Mouse (Mus musculus): Measurements from ENCODE around the gene Gm21954. TPM values are rescaled to one million over a fixed set of nuclear protein-coding genes. Genes with fewer than 3 reads are reported as not detected.

Gene Gm21954
- total and polyA plus RNA-seq, 2 experiments from 2014 or later, result not detected

GRCm38 (mm10) chr3:55483328-55483727 is 11.3 kb upstream of the Gm21954 start:
- no peak overlapping the region for H3K4me2 ChIP-seq (ENCODE audit: low read depth)
- H3K27ac ChIP-seq (ENCODE audit: low read depth, low read length), result no peak overlapping the region
- ATAC-seq (peak; percentile 27; the same call in 1 of the 2 replicates), DNase-seq (no peak)
- H3K36me3 ChIP-seq (ENCODE audit: insufficient read depth), result peaks cover 44% of the 10 kb centered on the region
- no peak overlapping the region for H3K4me3 ChIP-seq (ENCODE audit: low read depth, low read length)
- H3K9ac ChIP-seq, result no peak overlapping the region
- TF ChIP-seq CTCF (IDR thresholded peaks at IDR 0.05; ENCODE audit: low read depth), result no peak
- no peaks in the 10 kb centered on the region for H3K27me3 ChIP-seq (ENCODE audit: insufficient read depth, low read length)
- no peaks in the 10 kb centered on the region for H3K4me1 ChIP-seq (ENCODE audit: insufficient read depth)
- WGBS, result 37% methylated on average over 4 of the region's 4 CpGs
- no peaks in the 10 kb centered on the region for H3K9me3 ChIP-seq (ENCODE audit: low read length)

DNA sequence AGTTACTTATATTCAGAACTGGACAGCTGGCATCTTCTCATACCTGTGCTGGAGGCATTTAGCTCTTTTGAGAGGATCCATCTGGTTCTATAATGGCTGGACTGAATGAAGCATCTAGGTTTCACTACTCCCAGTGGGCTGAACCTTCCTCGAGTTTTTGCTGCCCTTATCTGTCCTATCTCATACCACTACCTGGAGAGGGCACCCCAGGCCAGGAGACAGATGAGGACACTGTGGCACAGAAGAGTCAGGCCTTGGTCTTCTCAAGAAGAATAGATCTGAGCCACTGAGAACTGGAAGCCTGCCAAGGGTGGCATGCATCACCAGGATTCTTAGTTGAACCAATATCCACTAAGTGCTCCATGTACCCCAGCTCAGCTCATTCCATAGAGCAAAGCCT is 9.1 kb upstream of the Gm21954 start:
- Histone ChIP-seq H3K36me3 (ENCODE audit: insufficient read depth) (peaks cover 32% of the 10 kb centered on the region), H3K4me2 (ENCODE audit: low read depth) (no peak overlapping the region), H3K4me3 (ENCODE audit: low read depth, low read length) (no peak overlapping the region), H3K27me3 (ENCODE audit: insufficient read depth, low read length) (no peaks in the 10 kb centered on the region), H3K9ac (no peak overlapping the region), H3K27ac (ENCODE audit: low read depth, low read length) (no peak overlapping the region), H3K9me3 (ENCODE audit: low read length) (no peaks in the 10 kb centered on the region), H3K4me1 (ENCODE audit: insufficient read depth) (no peaks in the 10 kb centered on the region)
- no peak for DNase-seq
- WGBS, result 71% methylated on average over 1 of the region's 1 CpGs
- TF ChIP-seq CTCF (IDR thresholded peaks at IDR 0.05; ENCODE audit: low read depth), result no peak
- no peak for ATAC-seq

GRCm38 (mm10) chr3:55479306-55479705 is 7.3 kb upstream of the Gm21954 start:
- DNase-seq (no peak), ATAC-seq (no peak)
- Histone ChIP-seq H3K9ac (no peak overlapping the region), H3K4me1 (ENCODE audit: insufficient read depth) (no peaks in the 10 kb centered on the region), H3K27me3 (ENCODE audit: insufficient read depth, low read length) (no peaks in the 10 kb centered on the region), H3K36me3 (ENCODE audit: insufficient read depth) (peaks cover 28% of the 10 kb centered on the region), H3K9me3 (ENCODE audit: low read length) (no peaks in the 10 kb centered on the region), H3K27ac (ENCODE audit: low read depth, low read length) (no peak overlapping the region), H3K4me3 (ENCODE audit: low read depth, low read length) (no peak overlapping the region), H3K4me2 (ENCODE audit: low read depth) (no peak overlapping the region)
- no peak for TF ChIP-seq CTCF (IDR thresholded peaks at IDR 0.05; ENCODE audit: low read depth)
- 90% methylated on average over 4 of the region's 4 CpGs for WGBS

- Histone ChIP-seq H3K27me3 (ENCODE audit: insufficient read depth, low read length) (no peaks in the 10 kb centered on the region), H3K36me3 (ENCODE audit: insufficient read depth) (peaks cover 13% of the 10 kb centered on the region), H3K4me3 (ENCODE audit: low read depth, low read length) (no peak overlapping the region), H3K27ac (ENCODE audit: low read depth, low read length) (no peak overlapping the region), H3K9ac (no peak overlapping the region), H3K4me1 (ENCODE audit: insufficient read depth) (no peaks in the 10 kb centered on the region), H3K9me3 (ENCODE audit: low read length) (no peaks in the 10 kb centered on the region), H3K4me2 (ENCODE audit: low read depth) (no peak overlapping the region)
- DNase-seq, result no peak
- TF ChIP-seq CTCF (IDR thresholded peaks at IDR 0.05; ENCODE audit: low read depth), result no peak
- 86% methylated on average over 7 of the region's 7 CpGs for WGBS
- ATAC-seq, result peak; percentile 30; the same call in 1 of the 2 replicates
These were observed 4.7 kb upstream of the Gm21954 start for GRCm38 (mm10) chr3:55476694-55477093.

DNA sequence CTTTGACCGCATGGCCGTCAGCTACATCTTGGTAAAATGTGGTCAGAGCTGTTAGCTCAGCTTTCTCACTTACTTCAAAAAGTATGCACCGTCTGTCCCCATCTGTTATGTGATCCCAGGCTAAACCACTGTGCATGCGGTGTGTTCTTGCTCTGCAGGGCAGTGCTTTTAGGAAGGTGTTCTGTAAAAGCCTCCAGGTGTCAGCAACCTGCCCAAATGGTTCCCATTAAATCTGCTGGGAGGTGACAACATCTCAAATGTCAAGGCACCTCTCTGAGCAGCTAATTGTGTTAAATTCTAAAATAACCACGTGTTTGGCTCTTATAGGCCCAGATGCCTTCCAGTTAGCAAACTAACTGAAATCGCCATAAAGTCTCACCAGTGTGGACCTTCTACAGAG is 1.1 kb upstream of the Gm21954 start:
- Histone ChIP-seq H3K36me3 (ENCODE audit: insufficient read depth) (no peaks in the 10 kb centered on the region), H3K4me3 (ENCODE audit: low read depth, low read length) (no peak overlapping the region), H3K9me3 (ENCODE audit: low read length) (no peaks in the 10 kb centered on the region), H3K27ac (ENCODE audit: low read depth, low read length) (no peak overlapping the region), H3K4me1 (ENCODE audit: insufficient read depth) (no peaks in the 10 kb centered on the region), H3K4me2 (ENCODE audit: low read depth) (no peak overlapping the region), H3K27me3 (ENCODE audit: insufficient read depth, low read length) (no peaks in the 10 kb centered on the region), H3K9ac (no peak overlapping the region)
- ATAC-seq (no peak), DNase-seq (no peak)
- no peak for TF ChIP-seq CTCF (IDR thresholded peaks at IDR 0.05; ENCODE audit: low read depth)
- WGBS, result 52% methylated on average over 6 of the region's 6 CpGs

DNA sequence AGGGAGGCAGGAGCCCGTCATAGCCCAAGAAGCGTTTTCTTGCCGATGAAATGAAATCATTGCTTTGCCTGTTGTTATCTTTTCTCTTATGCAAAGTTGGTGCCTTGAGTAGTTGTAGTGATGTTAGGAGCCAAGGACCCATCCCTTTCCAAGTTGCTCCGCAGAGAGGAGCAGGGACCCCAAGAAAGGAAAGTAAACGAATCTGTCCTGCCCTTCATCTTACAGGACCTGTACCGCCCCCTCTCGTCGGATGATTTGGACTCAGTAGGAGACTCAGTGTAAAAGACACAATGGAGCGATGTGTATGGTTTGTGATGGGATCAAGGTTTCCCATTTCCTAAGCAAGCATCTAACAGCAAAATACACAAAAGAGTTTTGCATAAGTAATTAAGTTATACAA is 5.7 kb downstream of the Gm21954 start:
- no peak overlapping the region for H3K9ac ChIP-seq
- DNase-seq (no peak), ATAC-seq (no peak)
- no peak overlapping the region; the same call in 1 of the 2 replicates for H3K27ac ChIP-seq (ENCODE audit: low read depth, low read length)
- H3K4me1 ChIP-seq (ENCODE audit: insufficient read depth), result peaks cover 9% of the 10 kb centered on the region; the same call in 1 of the 2 replicates
- 54% methylated on average over 9 of the region's 9 CpGs for WGBS
- H3K4me3 ChIP-seq (ENCODE audit: low read depth, low read length), result no peak overlapping the region
- no peaks in the 10 kb centered on the region for H3K9me3 ChIP-seq (ENCODE audit: low read length)
- TF ChIP-seq CTCF (IDR thresholded peaks at IDR 0.05; ENCODE audit: low read depth), result peak; percentile 41; the same call in 1 of the 2 replicates
- H3K36me3 ChIP-seq (ENCODE audit: insufficient read depth), result no peaks in the 10 kb centered on the region; the same call in 1 of the 2 replicates
- H3K4me2 ChIP-seq (ENCODE audit: low read depth), result no peak overlapping the region
- H3K27me3 ChIP-seq (ENCODE audit: insufficient read depth, low read length), result no peaks in the 10 kb centered on the region

DNA sequence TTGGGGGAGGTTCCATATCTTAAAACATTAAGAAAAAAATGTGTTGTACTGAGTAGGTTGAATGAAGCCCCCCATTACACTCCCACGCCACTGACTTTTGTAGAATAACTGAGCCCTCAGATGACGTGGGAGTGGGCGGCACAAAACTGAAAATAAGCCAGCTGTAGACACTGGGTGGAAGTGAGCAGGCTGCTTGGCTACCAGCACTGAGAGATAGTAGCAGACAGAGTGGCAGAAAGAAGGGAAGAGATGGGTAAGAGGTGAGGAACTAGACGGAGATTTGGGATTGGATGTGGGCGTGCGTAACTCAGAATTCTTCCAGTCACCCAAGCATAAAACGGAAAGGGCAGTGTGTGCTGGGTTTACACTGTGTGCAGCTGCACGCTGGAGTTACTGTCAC is 6.2 kb downstream of the Gm21954 start:
- no peak for TF ChIP-seq CTCF (IDR thresholded peaks at IDR 0.05; ENCODE audit: low read depth)
- 78% methylated on average over 8 of the region's 8 CpGs for WGBS
- H3K9ac ChIP-seq, result no peak overlapping the region
- no peak overlapping the region for H3K4me2 ChIP-seq (ENCODE audit: low read depth)
- H3K4me1 ChIP-seq (ENCODE audit: insufficient read depth), result peaks cover 15% of the 10 kb centered on the region; the same call in 1 of the 2 replicates
- H3K4me3 ChIP-seq (ENCODE audit: low read depth, low read length), result no peak overlapping the region
- no peak overlapping the region; the same call in 1 of the 2 replicates for H3K27ac ChIP-seq (ENCODE audit: low read depth, low read length)
- DNase-seq, result no peak
- ATAC-seq, result no peak
- no peaks in the 10 kb centered on the region for H3K9me3 ChIP-seq (ENCODE audit: low read length)
- H3K36me3 ChIP-seq (ENCODE audit: insufficient read depth), result no peaks in the 10 kb centered on the region; the same call in 1 of the 2 replicates
- no peaks in the 10 kb centered on the region for H3K27me3 ChIP-seq (ENCODE audit: insufficient read depth, low read length)
